Mouse (Mus musculus) midbrain, embryonic 12.5 days (tissue): ENCODE measurements around the gene Gm5039. TPM values are rescaled to one million over a fixed set of nuclear protein-coding genes. Genes with fewer than 3 reads are reported as not detected.
A peak's percentile ranks its signal among the peaks of the same experiment; 100 is the strongest.
"Not testable (repeated sequence)": the region's sequence is repeated elsewhere in the genome, so short reads cannot be mapped to it uniquely, and the experiment has no call there.

Experiments used
- ATAC-seq: fragments of 200-750 bp; cut with Nextera tagmentation; 2 replicates; pipeline ENCODE4 v1.8.0; 2017; ENCODE audit warnings: low read depth, moderate TSS enrichment, moderate library complexity; ENCODE audit not compliant: low FRiP score
- H3K27ac ChIP-seq: fragments of 300-500 bp; sonication (generic); replicated peaks from 2 replicates; pipeline ENCODE4 v1.5.1; 2016; ENCODE audit warnings: mild to moderate bottlenecking
- H3K27me3 ChIP-seq: fragments of 300-500 bp; sonication (generic); 2 replicates; pipeline ENCODE4 v1.6.1; 2016; ENCODE audit warnings: mild to moderate bottlenecking
- H3K36me3 ChIP-seq: fragments of 300-500 bp; sonication (generic); 2 replicates; pipeline ENCODE4 v1.6.1; 2016
- H3K4me1 ChIP-seq: fragments of 300-500 bp; sonication (generic); 2 replicates; pipeline ENCODE4 v1.6.1; 2016
- H3K4me2 ChIP-seq: fragments of 300-500 bp; sonication (generic); replicated peaks from 2 replicates; pipeline ENCODE4 v1.6.1; 2016; ENCODE audit warnings: mild to moderate bottlenecking, moderate library complexity
- H3K4me3 ChIP-seq: fragments of 300-500 bp; sonication (generic); 2 replicates; pipeline ENCODE4 v1.5.1; 2016; ENCODE audit warnings: mild to moderate bottlenecking
- H3K9ac ChIP-seq: fragments of 300-500 bp; sonication (generic); replicated peaks from 2 replicates; pipeline ENCODE4 v1.6.1; 2016; ENCODE audit warnings: mild to moderate bottlenecking, moderate library complexity
- H3K9me3 ChIP-seq: fragments of 300-500 bp; sonication (generic); 2 replicates; pipeline ENCODE4 v1.6.1; 2016; ENCODE audit warnings: mild to moderate bottlenecking
- WGBS: fragments of 180-500 bp; shearing (Covaris S2); methylation state at CpG from one replicate; pipeline ENCODE4 v1.1.7; 2016; 5-methylcytosine and 5-hydroxymethylcytosine counted together
- polyA plus RNA-seq: library from polyadenylated mRNA; unstranded; fragments of >200 nt; fragmentation: Nextera tagmentation; extraction: Ambion mirVana; gene quantifications from 2 replicates; pipeline ENCODE4 v1.2.1, GENCODE M21; 2016

Gene Gm5039
- not detected in 2 replicates for polyA plus RNA-seq

DNA sequence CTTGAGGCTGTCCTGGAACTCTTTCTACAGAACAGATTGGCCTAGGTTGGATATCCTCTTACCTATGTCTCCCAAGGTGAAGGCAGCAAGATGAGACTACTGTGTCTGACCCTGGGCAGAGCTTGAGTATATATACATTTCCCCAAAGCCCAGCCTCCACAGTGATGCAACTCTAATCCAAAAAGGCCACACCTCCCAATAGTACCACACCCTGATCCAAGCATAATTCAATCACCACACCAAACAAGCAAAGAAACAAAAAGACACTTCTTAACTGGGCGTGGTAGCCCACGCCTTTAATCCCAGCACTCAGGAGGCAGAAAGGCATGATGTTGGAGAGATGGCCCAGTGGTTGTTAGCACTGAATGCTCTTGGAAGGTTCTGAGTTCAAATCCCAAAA, at the start of gene Gm5039:
TSS of gene Gm5039 (minus strand) at position 101 of the 400 bp plus-strand sequence.
- H3K9me3 ChIP-seq, H3K4me1 ChIP-seq, H3K36me3 ChIP-seq, H3K27ac ChIP-seq, H3K4me2 ChIP-seq, H3K9ac ChIP-seq, H3K27me3 ChIP-seq, H3K4me3 ChIP-seq, ATAC-seq: not testable (repeated sequence)
- WGBS, result 77% methylated on average over 2 of the region's 2 CpGs

DNA sequence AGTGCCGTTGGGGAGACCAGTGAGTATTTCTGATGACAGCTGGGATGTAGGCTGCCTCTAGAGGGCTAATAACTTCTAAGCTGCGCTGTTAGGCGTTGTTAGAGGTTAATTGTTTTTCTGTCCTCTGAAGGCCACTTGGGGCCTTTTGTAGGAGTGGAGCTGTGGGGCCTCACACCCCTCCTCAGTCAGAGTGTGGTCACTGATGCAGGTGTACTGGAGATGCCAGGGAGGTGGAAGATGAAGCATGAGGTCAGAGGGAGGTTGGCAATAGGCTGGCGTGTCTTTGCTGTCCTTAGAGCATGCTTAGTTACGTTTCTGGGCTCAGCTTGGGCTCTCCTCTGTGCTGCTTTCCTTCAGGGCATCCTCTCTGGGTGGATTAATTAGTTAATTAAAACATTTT, 48.2 kb upstream of the Gm5039 start:
- ATAC-seq, result peak; percentile 27; the same call in 1 of the 2 replicates
- Histone ChIP-seq H3K4me1 (no peaks in the 10 kb centered on the region), H3K9me3 (no peaks in the 10 kb centered on the region), H3K9ac (no peak overlapping the region), H3K27ac (no peak overlapping the region), H3K27me3 (no peaks in the 10 kb centered on the region), H3K36me3 (no peaks in the 10 kb centered on the region), H3K4me2 (no peak overlapping the region), H3K4me3 (no peak overlapping the region)
- 75% methylated on average over 5 of the region's 5 CpGs for WGBS

DNA sequence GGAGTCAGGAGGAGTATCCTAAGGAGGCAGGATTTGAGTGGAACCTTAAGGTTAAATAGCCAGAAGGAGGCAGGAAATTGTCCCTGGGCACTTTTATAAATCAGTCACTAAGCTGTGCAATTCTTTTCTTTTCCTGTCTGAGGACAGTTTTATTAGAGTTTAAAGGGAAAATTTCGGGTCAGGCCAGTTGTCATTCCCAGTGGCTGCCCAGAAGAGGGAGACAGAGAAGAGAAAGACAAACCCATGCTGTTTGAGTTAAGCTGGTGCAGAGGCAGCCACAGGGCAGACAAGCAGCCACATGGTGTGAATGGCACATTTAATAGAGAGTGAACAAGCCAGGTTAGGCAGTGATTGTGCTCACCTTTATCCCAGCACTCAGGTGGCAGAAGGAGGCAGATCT, 46.5 kb upstream of the Gm5039 start:
- not testable (repeated sequence) for H3K4me3 ChIP-seq, H3K4me2 ChIP-seq, H3K9ac ChIP-seq, H3K27me3 ChIP-seq, H3K4me1 ChIP-seq, H3K36me3 ChIP-seq, ATAC-seq, H3K27ac ChIP-seq, H3K9me3 ChIP-seq
- WGBS, result 18% methylated on average over 1 of the region's 1 CpGs

DNA sequence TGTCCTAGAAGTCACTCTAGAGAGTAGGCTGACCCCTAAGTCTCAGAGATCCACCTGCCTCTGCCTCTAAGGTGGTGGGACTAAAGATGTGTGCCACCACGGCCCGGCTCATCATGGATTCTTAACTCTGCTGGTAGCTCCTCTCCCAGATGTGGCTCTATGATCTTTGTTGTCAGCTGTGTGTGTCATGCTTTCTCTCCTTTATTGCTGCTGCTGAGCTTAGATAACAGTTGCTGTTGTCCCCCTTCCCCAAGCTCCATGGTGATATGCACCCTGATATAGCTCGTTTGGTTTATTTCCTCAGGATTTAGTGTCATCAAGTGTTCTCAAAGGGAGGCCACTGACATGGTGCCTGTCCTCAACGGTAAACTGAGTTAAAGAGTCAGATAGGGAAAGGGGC, 45.9 kb upstream of the Gm5039 start:
- 85% methylated on average over 4 of the region's 4 CpGs for WGBS
- ATAC-seq, H3K9me3 ChIP-seq, H3K4me3 ChIP-seq, H3K4me2 ChIP-seq, H3K27ac ChIP-seq, H3K36me3 ChIP-seq, H3K27me3 ChIP-seq, H3K4me1 ChIP-seq, H3K9ac ChIP-seq: not testable (repeated sequence)

DNA sequence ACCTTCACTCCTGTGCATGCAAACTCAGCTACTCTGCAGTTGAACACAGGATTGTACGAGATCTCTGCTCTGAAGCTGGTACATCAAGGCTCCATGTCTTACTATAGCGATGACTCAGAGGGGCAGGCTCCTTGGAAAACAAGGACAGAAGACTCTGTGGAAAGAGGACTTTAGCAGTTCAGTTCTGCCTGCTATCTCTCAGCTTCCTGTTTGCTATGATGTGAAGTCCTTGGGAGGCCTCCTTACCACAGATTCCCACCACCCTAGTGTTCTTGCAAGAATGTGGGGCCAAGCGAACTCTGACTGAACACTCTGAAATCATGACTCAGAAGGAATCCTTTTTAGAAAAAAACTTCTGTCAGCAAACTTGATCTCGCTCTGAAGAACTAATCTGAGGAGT, 44.8 kb upstream of the Gm5039 start:
- ATAC-seq, result no peak
- WGBS, result 88% methylated on average over 4 of the region's 4 CpGs
- no peaks in the 10 kb centered on the region for H3K27me3 ChIP-seq

DNA sequence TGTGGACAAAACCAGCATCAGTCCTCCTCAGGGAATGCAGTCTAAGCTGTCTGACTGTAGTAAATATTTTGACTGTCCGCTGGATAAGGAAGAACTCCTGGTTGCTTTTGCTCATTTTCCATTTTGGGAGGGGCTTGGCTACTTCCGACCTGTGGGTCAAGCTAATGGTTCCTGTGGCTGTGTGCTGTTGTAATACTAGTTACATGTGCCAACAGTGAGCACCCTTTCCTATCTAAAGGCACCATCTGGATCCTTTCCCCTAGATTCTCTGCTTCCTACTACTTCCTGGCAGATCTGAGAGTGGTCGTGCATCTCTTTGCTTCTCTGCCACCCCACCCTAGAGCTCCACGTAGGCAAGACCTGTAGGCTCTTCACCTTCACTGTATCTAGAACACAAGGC, 43.8 kb upstream of the Gm5039 start:
- H3K36me3 ChIP-seq, result no peaks in the 10 kb centered on the region
- no peak overlapping the region for H3K4me3 ChIP-seq
- H3K9me3 ChIP-seq, result no peaks in the 10 kb centered on the region
- H3K9ac ChIP-seq, result no peak overlapping the region
- H3K4me1 ChIP-seq, result no peaks in the 10 kb centered on the region
- WGBS, result 95% methylated on average over 4 of the region's 4 CpGs
- H3K27ac ChIP-seq, result no peak overlapping the region
- no peak for ATAC-seq
- no peaks in the 10 kb centered on the region for H3K27me3 ChIP-seq
- H3K4me2 ChIP-seq, result no peak overlapping the region

More for the DNA sequence above, 44.8 kb upstream of the Gm5039 start:
- no peak overlapping the region for H3K9ac ChIP-seq
- H3K36me3 ChIP-seq, result no peaks in the 10 kb centered on the region
- H3K4me1 ChIP-seq, result no peaks in the 10 kb centered on the region
- H3K27ac ChIP-seq, result no peak overlapping the region
- H3K4me2 ChIP-seq, result no peak overlapping the region
- H3K4me3 ChIP-seq, result no peak overlapping the region
- H3K9me3 ChIP-seq, result no peaks in the 10 kb centered on the region

DNA sequence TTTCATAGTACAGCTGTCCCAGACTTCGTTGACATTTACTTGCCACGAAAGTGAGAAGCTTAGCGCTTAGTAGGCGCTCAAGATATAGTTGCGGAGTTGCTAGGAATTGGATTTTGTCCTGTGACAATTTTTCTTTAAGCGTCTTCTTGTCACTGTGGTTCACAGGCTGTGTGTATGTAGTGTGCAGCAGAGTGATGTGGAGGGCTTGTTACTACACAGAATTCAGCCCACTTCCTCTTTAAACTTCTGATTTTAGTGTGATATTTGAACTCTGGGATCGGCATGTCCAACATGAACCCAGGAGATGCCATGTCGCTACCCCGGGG, 37.3 kb upstream of the Gm5039 start:
- peak overlapping the region; percentile 61 for H3K9ac ChIP-seq
- no peak for ATAC-seq
- peaks cover 4% of the 10 kb centered on the region; the same call in 1 of the 2 replicates for H3K4me1 ChIP-seq
- no peaks in the 10 kb centered on the region for H3K36me3 ChIP-seq
- H3K27ac ChIP-seq, result no peak overlapping the region
- 56% methylated on average over 9 of the region's 9 CpGs for WGBS
- H3K9me3 ChIP-seq, result no peaks in the 10 kb centered on the region
- H3K27me3 ChIP-seq, result no peaks in the 10 kb centered on the region
- peak overlapping the region; percentile 74 for H3K4me3 ChIP-seq
- peak overlapping the region; percentile 82 for H3K4me2 ChIP-seq

DNA sequence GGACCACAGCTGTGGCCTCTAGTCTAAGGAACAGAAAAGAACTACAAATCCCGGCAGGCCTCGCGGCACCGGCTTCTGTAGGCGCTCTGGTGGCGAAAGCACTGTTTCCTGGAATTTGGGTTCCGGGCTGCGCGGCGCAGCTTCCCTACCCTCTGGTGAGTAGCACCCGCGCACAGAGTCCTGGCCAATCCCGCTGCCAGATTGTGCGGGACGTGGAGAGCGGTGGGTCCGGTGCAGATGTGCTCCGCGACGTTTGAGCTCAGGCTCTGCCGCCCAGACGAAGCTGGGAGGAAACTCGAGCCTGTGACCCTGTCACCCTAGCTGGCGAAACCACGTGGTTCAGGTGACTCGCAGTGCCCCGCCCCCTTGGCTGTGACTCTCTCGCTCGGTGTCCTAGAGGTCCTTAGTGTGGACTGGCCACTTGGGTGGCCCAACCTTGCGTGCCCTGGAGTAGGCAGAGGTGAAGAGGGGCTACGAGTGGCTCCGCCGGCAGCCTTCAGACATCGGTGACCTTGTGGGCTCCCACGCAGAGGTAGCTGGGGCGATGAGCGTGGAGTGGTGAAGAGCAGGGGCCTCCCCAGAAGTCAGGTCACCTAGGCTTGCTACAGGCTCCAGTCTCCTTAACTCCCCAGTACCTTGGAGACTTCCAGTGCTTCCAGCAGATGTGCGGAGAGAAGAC, 36.8 kb upstream of the Gm5039 start, which contains the start of gene Adck1:
TSS of gene Adck1 (plus strand) at position 114 of the 679 bp plus-strand sequence.
- H3K9me3 ChIP-seq, result no peaks in the 10 kb centered on the region
- H3K27ac ChIP-seq, result peak within 1 kb of the TSS; percentile 54
- H3K36me3 ChIP-seq, result no peaks in the 10 kb centered on the region
- peak within 1 kb of the TSS; percentile 82 for H3K4me2 ChIP-seq
- no peaks in the 10 kb centered on the region for H3K27me3 ChIP-seq
- ATAC-seq, result peak; percentile 95
- H3K9ac ChIP-seq, result peak within 1 kb of the TSS; percentile 61
- H3K4me1 ChIP-seq, result peaks cover 4% of the 10 kb centered on the region; the same call in 1 of the 2 replicates
- peak within 1 kb of the TSS; percentile 74 for H3K4me3 ChIP-seq
- WGBS, result under 1% methylated on average over 38 of the region's 38 CpGs

DNA sequence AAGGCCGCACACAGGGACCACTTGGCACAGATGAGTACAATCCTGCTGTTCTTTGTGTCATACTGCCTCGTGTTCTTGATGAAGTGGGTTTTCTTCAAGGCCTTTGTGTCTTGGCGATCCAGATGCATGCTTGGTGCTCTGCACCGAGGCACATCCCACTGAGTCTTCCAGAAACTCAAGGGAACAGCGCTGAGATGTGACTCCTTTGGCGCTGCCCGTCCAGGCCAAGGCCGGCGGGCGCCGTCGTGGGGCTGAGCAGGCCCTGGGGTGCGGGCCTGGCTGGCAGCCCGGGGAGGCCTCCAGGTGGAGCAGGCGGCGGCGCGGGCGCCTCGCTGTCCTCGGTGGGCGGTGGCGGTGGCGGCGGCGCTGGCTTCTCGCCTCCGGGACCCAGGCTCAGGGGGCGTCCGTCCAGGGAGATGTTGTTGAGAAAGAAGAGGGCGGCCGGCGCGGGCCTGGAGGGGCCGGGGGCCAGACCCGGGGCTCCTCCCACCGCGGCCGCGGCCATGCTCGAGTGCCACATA, 30.4 kb upstream of the Gm5039 start:
- Histone ChIP-seq H3K4me3 (peak overlapping the region; percentile 37), H3K36me3 (no peaks in the 10 kb centered on the region), H3K4me2 (peak overlapping the region; percentile 55), H3K27me3 (no peaks in the 10 kb centered on the region), H3K27ac (no peak overlapping the region), H3K9me3 (no peaks in the 10 kb centered on the region), H3K9ac (peak overlapping the region; percentile 49), H3K4me1 (no peaks in the 10 kb centered on the region)
- peak; percentile 79 for ATAC-seq
- WGBS, result 17% methylated on average over 41 of the region's 41 CpGs

DNA sequence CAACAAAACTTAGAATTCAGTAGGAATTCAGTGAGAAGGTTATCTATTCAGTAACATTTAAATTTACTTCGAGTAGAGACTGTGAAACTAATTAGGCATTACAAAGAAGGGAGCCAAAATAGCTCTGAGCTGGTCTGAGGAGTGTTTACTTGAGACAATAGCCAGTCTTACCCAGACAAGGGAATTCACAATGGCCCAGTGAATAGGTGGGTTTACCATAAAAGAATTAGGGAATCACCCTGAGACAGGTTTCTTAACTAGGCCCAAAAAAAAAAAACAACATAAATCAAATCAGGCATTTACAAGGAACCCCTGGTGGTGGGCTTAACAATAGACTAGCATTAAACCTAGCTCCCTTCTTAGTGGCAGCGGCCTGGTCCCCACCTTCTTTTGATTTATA, 17.5 kb upstream of the Gm5039 start:
- not testable (repeated sequence) for H3K9me3 ChIP-seq, H3K36me3 ChIP-seq, H3K4me3 ChIP-seq, H3K9ac ChIP-seq, H3K4me2 ChIP-seq, H3K27me3 ChIP-seq, ATAC-seq, H3K4me1 ChIP-seq, H3K27ac ChIP-seq
- 24% methylated on average over 2 of the region's 2 CpGs for WGBS

DNA sequence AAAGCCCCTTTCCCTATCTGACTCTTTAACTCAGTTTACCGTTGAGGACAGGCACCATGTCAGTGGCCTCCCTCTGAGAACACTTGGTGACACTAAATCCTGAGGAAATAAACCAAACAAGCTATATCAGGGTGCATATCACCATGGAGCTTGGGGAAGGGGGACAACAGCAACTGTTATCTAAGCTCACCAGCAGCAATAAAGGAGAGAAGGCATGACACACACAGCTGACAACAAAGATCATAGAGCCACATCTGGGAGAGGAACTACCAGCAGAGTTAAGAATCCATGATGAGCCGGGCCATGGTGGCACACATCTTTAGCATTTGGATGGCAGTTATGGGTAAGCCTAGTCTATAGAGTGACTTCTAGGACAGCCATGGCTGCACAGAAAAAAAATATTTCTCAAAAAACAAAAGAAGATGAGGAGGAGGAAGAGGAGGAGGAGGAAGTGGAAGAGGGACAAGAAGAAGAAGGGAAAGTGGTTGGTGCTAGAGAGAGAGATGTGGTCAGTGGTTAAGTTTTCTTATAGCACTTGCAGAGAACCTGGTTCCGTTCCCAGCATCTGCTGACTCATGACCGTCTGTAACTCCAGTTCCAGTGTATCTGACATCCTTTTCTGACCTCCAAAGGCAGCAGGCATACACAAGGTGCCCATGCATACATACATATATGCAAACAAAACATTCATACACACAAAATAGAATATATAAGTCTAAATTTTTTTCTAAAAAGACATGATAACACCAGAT, 13.0 kb upstream of the Gm5039 start:
- H3K9ac ChIP-seq, H3K4me3 ChIP-seq, ATAC-seq, H3K36me3 ChIP-seq, H3K9me3 ChIP-seq, H3K27ac ChIP-seq, H3K4me1 ChIP-seq, H3K27me3 ChIP-seq, H3K4me2 ChIP-seq: not testable (repeated sequence)
- WGBS, result 71% methylated on average over 4 of the region's 4 CpGs

DNA sequence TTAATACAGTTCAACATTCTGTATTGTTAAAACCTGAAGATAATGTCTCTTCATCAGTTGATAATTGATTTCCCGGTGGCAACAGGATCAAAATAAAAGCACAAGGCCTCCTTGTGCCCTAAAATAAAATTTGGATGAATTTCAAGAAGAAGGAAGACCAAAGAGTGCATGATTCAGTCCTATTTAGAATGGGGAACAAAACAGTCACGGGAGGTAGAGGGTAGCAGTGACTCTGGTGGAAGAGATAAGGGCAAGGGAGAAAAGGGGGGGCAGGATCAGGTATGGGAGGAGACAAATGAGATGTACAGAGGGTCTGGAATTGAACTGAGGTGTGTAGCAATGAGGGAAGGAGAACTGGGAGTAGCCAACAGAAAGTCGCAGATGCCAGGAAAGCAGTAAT, 9.3 kb downstream of the Gm5039 start:
- no peak overlapping the region for H3K27ac ChIP-seq
- H3K9me3 ChIP-seq, result no peaks in the 10 kb centered on the region
- no peaks in the 10 kb centered on the region for H3K4me1 ChIP-seq
- 87% methylated on average over 3 of the region's 3 CpGs for whole genome bisulfite sequencing
- no peak overlapping the region for H3K9ac ChIP-seq
- no peak for ATAC-seq
- H3K27me3 ChIP-seq, result no peaks in the 10 kb centered on the region
- H3K4me2 ChIP-seq, result no peak overlapping the region
- no peak overlapping the region for H3K4me3 ChIP-seq
- H3K36me3 ChIP-seq, result no peaks in the 10 kb centered on the region
